Mouse (Mus musculus) lung, embryonic 16.5 days (tissue): Measurements from ENCODE around the gene Lypla2. TPM values are rescaled to one million over a fixed set of nuclear protein-coding genes. Genes with fewer than 3 reads are reported as not detected.
A peak's percentile ranks its signal among the peaks of the same experiment; 100 is the strongest.

ENCODE experiments used
- ATAC-seq: fragments of 200-750 bp; cut with Nextera tagmentation; 2 replicates; pipeline ENCODE4 v1.8.0; 2017; ENCODE audit warnings: low read depth, mild to moderate bottlenecking, moderate library complexity
- H3K27ac ChIP-seq: fragments of 300-500 bp; sonication (generic); 2 replicates; pipeline ENCODE4 v1.5.1; 2014; ENCODE audit warnings: mild to moderate bottlenecking, control low read depth, low read length
- H3K27me3 ChIP-seq: fragments of 300-500 bp; sonication (generic); 2 replicates; pipeline ENCODE4 v1.6.1; 2014; ENCODE audit warnings: low read depth, low read length, mixed read lengths; ENCODE audit not compliant: control insufficient read depth, insufficient read depth
- H3K36me3 ChIP-seq: fragments of 300-500 bp; sonication (generic); 2 replicates; pipeline ENCODE4 v1.6.1; 2014; ENCODE audit warnings: low read length; ENCODE audit not compliant: control insufficient read depth, insufficient read depth
- H3K4me1 ChIP-seq: fragments of 300-500 bp; sonication (generic); replicated peaks from 2 replicates; pipeline ENCODE4 v1.6.1; 2014; ENCODE audit warnings: low read length, mixed read lengths; ENCODE audit not compliant: control insufficient read depth, insufficient read depth
- H3K4me2 ChIP-seq: fragments of 300-500 bp; sonication (generic); 2 replicates; pipeline ENCODE4 v1.6.1; 2014; ENCODE audit warnings: low read depth, low read length, control low read depth
- H3K4me3 ChIP-seq: fragments of 300-500 bp; sonication (generic); 2 replicates; pipeline ENCODE4 v1.5.1; 2014; ENCODE audit warnings: mild to moderate bottlenecking, low read length, control low read depth
- H3K9ac ChIP-seq: fragments of 300-500 bp; sonication (generic); 2 replicates; pipeline ENCODE4 v1.6.1; 2014; ENCODE audit warnings: low read length, control low read depth
- H3K9me3 ChIP-seq: fragments of 300-500 bp; sonication (generic); 2 replicates; pipeline ENCODE4 v1.6.1; 2016; ENCODE audit warnings: low read length; ENCODE audit not compliant: control insufficient read depth
- WGBS: fragments of 180-500 bp; shearing (Covaris S2); extraction: QIAGEN DNeasy Blood & Tissue Kit; methylation state at CpG from one replicate; pipeline ENCODE4 v1.1.7; 2014; 5-methylcytosine and 5-hydroxymethylcytosine counted together
- polyA plus RNA-seq: library from polyadenylated mRNA; unstranded; fragments of >200 nt; fragmentation: Nextera tagmentation; extraction: Ambion mirVana; gene quantifications from 2 replicates; pipeline ENCODE4 v1.2.1, GENCODE M21; 2015

Gene Lypla2
- polyA plus RNA-seq, 1 experiment from 2014 or later, result 110 TPM

- Histone ChIP-seq H3K4me3 (no peak overlapping the region), H3K9me3 (peaks cover 4% of the 10 kb centered on the region; the same call in 1 of the 2 replicates), H3K27ac (no peak overlapping the region), H3K4me1 (no peaks in the 10 kb centered on the region), H3K4me2 (no peak overlapping the region), H3K27me3 (no peaks in the 10 kb centered on the region), H3K9ac (no peak overlapping the region), H3K36me3 (no peaks in the 10 kb centered on the region)
- ATAC-seq, result no peak
- WGBS, result 74% methylated on average over 4 of the region's 4 CpGs
These were observed 22.7 kb upstream of the Lypla2 start for GRCm38 (mm10) chr4:135995118-135995517.

- Histone ChIP-seq H3K4me2 (no peak overlapping the region), H3K27me3 (no peaks in the 10 kb centered on the region), H3K27ac (no peak overlapping the region), H3K9me3 (peaks cover 4% of the 10 kb centered on the region; the same call in 1 of the 2 replicates), H3K4me3 (no peak overlapping the region), H3K36me3 (no peaks in the 10 kb centered on the region), H3K9ac (no peak overlapping the region), H3K4me1 (no peaks in the 10 kb centered on the region)
- ATAC-seq, result no peak
- 95% methylated on average over 6 of the region's 6 CpGs for WGBS
These were observed 21.5 kb upstream of the Lypla2 start for GRCm38 (mm10) chr4:135993941-135994340.

GRCm38 (mm10) chr4:135987714-135988113 is 15.3 kb upstream of the Lypla2 start:
- Histone ChIP-seq H3K36me3 (peaks cover 7% of the 10 kb centered on the region), H3K4me1 (peaks cover 9% of the 10 kb centered on the region), H3K4me2 (peak overlapping the region; percentile 89), H3K27me3 (no peaks in the 10 kb centered on the region), H3K9me3 (no peaks in the 10 kb centered on the region), H3K27ac (peak overlapping the region; percentile 81; the same call in 1 of the 2 replicates), H3K4me3 (peak overlapping the region; percentile 96), H3K9ac (peak overlapping the region; percentile 97)
- WGBS, result 63% methylated on average over 9 of the region's 9 CpGs
- ATAC-seq, result no peak

- Histone ChIP-seq H3K9ac (peak within 1 kb of the TSS; percentile 97), H3K4me3 (peak within 1 kb of the TSS; percentile 96), H3K27me3 (no peaks in the 10 kb centered on the region), H3K4me1 (peaks cover 9% of the 10 kb centered on the region), H3K9me3 (no peaks in the 10 kb centered on the region), H3K36me3 (peaks cover 7% of the 10 kb centered on the region), H3K4me2 (peak within 1 kb of the TSS; percentile 89), H3K27ac (peak within 1 kb of the TSS; percentile 82)
- peak; percentile 95 for ATAC-seq
- WGBS, result under 1% methylated on average over 67 of the region's 81 CpGs
These were observed 14.7 kb upstream of the Lypla2 start, which contains the start of gene Pithd1 for GRCm38 (mm10) chr4:135986943-135987710. Pithd1 (minus strand) TSS chr4:135987264.

GRCm38 (mm10) chr4:135986301-135986942 is 14.0 kb upstream of the Lypla2 start:
- peaks cover 9% of the 10 kb centered on the region for H3K4me1 ChIP-seq
- peak overlapping the region; percentile 97 for H3K9ac ChIP-seq
- ATAC-seq, result no peak
- 4% methylated on average over 23 of the region's 23 CpGs for WGBS
- H3K27ac ChIP-seq, result peak overlapping the region; percentile 82
- H3K9me3 ChIP-seq, result no peaks in the 10 kb centered on the region
- H3K4me3 ChIP-seq, result peak overlapping the region; percentile 96
- H3K27me3 ChIP-seq, result no peaks in the 10 kb centered on the region
- H3K4me2 ChIP-seq, result peak overlapping the region; percentile 89
- H3K36me3 ChIP-seq, result peaks cover 7% of the 10 kb centered on the region

GRCm38 (mm10) chr4:135985769-135986168 is 13.3 kb upstream of the Lypla2 start:
- Histone ChIP-seq H3K4me3 (peak overlapping the region; percentile 96), H3K4me2 (peak overlapping the region; percentile 89), H3K27ac (no peak overlapping the region), H3K4me1 (peaks cover 9% of the 10 kb centered on the region), H3K36me3 (peaks cover 7% of the 10 kb centered on the region), H3K27me3 (no peaks in the 10 kb centered on the region), H3K9ac (peak overlapping the region; percentile 97), H3K9me3 (no peaks in the 10 kb centered on the region)
- no peak for ATAC-seq
- WGBS, result 86% methylated on average over 7 of the region's 7 CpGs

- no peak for ATAC-seq
- Histone ChIP-seq H3K4me3 (no peak overlapping the region), H3K27me3 (no peaks in the 10 kb centered on the region), H3K9me3 (no peaks in the 10 kb centered on the region), H3K4me1 (peaks cover 9% of the 10 kb centered on the region), H3K36me3 (peaks cover 7% of the 10 kb centered on the region), H3K9ac (no peak overlapping the region), H3K27ac (no peak overlapping the region), H3K4me2 (no peak overlapping the region)
- 86% methylated on average over 5 of the region's 5 CpGs for WGBS
These were observed 12.8 kb upstream of the Lypla2 start for GRCm38 (mm10) chr4:135985193-135985592.

GRCm38 (mm10) chr4:135984556-135984955 is 12.1 kb upstream of the Lypla2 start:
- no peaks in the 10 kb centered on the region for H3K9me3 ChIP-seq
- peaks cover 7% of the 10 kb centered on the region for H3K36me3 ChIP-seq
- 80% methylated on average over 5 of the region's 5 CpGs for WGBS
- ATAC-seq, result no peak
- no peak overlapping the region for H3K4me3 ChIP-seq
- no peak overlapping the region for H3K27ac ChIP-seq
- H3K4me2 ChIP-seq, result no peak overlapping the region
- H3K9ac ChIP-seq, result no peak overlapping the region
- H3K4me1 ChIP-seq, result peaks cover 9% of the 10 kb centered on the region
- H3K27me3 ChIP-seq, result no peaks in the 10 kb centered on the region

- Histone ChIP-seq H3K4me3 (no peak overlapping the region), H3K36me3 (peaks cover 18% of the 10 kb centered on the region), H3K27me3 (no peaks in the 10 kb centered on the region), H3K9ac (no peak overlapping the region), H3K4me1 (peaks cover 9% of the 10 kb centered on the region), H3K4me2 (no peak overlapping the region), H3K9me3 (no peaks in the 10 kb centered on the region), H3K27ac (no peak overlapping the region)
- WGBS, result 71% methylated on average over 7 of the region's 7 CpGs
- no peak for ATAC-seq
These were observed 9.2 kb upstream of the Lypla2 start for GRCm38 (mm10) chr4:135981524-135982063.
